Mouse (Mus musculus) cerebral cortex, adult 2 months (tissue): ENCODE measurements around the gene Pax2.

Source experiments
- WGBS: fragments of 180-500 bp; shearing (Covaris S2); methylation state at CpG from one replicate; pipeline ENCODE4 v1.1.7; 2018; 5-methylcytosine and 5-hydroxymethylcytosine counted together

The Pax2 gene

DNA sequence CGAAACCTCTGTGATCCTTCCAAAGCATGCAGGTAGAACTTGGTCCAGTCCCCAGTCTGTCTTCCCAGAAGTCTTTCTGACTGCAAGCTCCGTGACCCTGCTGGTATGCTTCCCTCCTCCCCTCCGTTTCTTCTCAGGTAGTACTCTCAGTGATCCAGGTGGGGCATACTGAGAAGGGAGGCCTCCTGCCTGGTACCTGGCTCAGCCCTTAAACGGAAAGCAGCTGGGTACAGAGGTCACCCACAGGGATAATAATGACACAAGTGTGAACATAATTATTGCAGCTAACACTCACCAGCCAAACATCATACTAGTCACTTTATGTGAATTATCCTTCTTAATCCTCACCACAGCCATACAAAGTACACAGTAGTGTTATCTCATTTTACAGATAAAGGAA lies 28.5 kb downstream of the Pax2 start:
- WGBS = 70% methylated on average over 4 of the region's 4 CpGs

GRCm38 (mm10) chr19:44788488-44788887 lies 32.6 kb downstream of the Pax2 start:
- 92% methylated on average over 8 of the region's 8 CpGs for WGBS

GRCm38 (mm10) chr19:44791981-44792380 lies 36.1 kb downstream of the Pax2 start:
- 64% methylated on average over 4 of the region's 4 CpGs for WGBS

GRCm38 (mm10) chr19:44797110-44798060 lies 41.5 kb downstream of the Pax2 start:
- 47% methylated on average over 21 of the region's 21 CpGs for WGBS

DNA sequence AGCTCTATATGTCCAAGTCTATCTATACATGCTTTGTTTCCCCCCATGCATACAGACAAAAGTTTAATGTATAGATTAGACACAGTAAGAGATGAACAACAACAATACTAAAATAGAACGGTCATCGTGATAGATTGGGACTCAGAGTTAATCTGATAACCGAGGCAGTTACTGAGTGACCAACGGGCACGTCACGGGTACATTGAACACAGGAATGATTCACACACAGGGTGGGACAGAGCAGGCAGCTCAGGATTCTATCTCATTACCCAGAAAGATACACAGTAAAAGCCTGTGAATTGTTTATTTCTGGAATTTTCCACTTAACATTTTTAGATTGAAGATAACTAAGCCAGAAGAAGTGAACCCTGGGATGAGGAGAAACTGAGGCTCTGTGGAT lies 42.9 kb downstream of the Pax2 start:
- 95% methylated on average over 6 of the region's 6 CpGs for WGBS

GRCm38 (mm10) chr19:44799156-44799555 lies 43.3 kb downstream of the Pax2 start:
- 87% methylated on average over 5 of the region's 5 CpGs for WGBS

DNA sequence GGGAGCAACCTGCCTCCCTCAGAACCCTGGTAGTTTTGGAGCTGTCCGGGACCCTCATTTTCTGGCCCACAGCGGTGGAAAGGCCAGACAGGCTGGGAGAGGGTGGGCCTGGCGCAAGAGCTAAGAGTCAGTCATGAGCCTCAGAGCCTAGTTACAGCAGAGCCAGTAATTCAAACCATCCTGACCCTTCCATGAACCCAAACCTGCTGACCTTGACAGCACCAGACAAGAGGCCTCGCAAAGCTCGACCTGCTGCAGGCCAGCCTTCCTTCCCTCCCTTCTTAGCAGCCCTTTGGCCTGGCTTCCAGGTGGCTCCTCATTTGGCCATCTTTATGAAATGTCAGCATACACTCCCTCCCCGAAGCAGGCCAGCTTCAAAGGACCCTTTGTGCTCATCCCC lies 44.5 kb downstream of the Pax2 start:
- 78% methylated on average over 6 of the region's 6 CpGs for WGBS

DNA sequence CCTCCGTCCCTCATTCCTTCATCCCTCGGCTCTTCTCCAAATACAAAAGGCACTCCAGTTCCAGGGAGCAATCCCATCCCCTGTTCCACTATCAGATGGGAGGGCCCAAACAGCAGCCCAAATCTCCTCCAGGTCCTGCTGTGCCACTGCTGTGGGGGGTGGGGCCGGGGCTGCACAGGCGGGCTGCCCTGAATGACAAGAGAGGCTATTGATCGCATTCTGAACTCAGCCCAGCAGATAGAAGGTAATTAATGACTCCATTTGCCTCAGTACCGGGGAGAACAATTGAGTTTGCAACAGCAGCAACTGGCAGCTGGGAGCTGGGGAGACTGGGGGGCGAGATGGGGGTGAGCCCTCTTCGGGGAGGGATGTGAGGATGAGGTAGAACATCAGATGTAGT lies 52.9 kb downstream of the Pax2 start:
- WGBS = 28% methylated on average over 8 of the region's 8 CpGs

- WGBS = 72% methylated on average over 13 of the region's 13 CpGs
These were observed 57.0 kb downstream of the Pax2 start for GRCm38 (mm10) chr19:44812666-44813429.

- WGBS = 88% methylated on average over 3 of the region's 3 CpGs
These were observed 59.3 kb downstream of the Pax2 start for GRCm38 (mm10) chr19:44815111-44815510.

GRCm38 (mm10) chr19:44817403-44818128 lies 61.7 kb downstream of the Pax2 start:
- WGBS = 77% methylated on average over 14 of the region's 14 CpGs

- 85% methylated on average over 6 of the region's 6 CpGs for WGBS
These were observed 62.8 kb downstream of the Pax2 start for GRCm38 (mm10) chr19:44818676-44819075.

DNA sequence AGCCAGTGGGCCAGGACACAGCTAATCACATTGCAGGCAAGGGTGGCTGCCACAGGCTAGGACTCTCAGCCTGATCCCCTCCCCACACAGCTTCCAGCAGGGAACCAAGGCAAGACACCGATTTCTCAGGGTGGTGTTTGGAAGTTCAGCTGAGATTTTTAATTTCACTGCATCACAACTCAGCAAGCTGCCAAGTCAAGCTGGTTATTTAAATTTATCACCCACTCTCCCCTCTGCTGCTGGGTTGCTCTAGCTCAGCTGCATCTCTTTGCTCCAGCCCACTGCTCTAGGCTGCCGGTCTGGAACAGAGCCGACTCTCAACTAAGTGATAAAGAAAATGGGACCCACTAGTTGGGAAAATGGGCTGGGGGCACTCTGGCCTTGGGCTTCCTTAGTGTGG lies 65.7 kb downstream of the Pax2 start:
- 26% methylated on average over 3 of the region's 3 CpGs for WGBS

DNA sequence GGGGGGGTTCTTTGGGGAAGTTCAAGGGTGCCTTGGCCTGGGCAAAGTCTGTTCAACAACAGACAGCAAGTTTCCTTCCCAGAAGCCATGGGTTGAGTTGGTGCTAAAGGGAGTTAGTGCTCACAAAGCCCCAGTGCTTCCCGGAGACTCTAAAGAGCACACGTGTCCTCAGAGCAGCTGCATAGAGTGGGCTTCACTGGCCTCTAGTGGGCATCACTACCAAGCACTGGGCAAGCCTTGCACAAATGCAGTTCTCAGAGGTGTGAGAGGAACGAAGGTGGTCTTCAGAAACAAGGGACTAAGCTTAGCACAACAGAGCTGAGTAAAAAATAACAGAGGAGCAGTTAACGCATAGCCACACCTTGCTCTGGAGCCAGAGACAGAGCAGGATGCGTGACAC lies 66.5 kb downstream of the Pax2 start:
- 72% methylated on average over 5 of the region's 5 CpGs for WGBS

- WGBS = 72% methylated on average over 3 of the region's 3 CpGs
These were observed 67.8 kb downstream of the Pax2 start for GRCm38 (mm10) chr19:44823657-44824056.

- WGBS = 28% methylated on average over 11 of the region's 11 CpGs
These were observed 69.4 kb downstream of the Pax2 start for GRCm38 (mm10) chr19:44825216-44825768.

- 18% methylated on average over 4 of the region's 4 CpGs for WGBS
These were observed 70.0 kb downstream of the Pax2 start for GRCm38 (mm10) chr19:44825819-44826218.

GRCm38 (mm10) chr19:44833391-44833790 lies 77.5 kb downstream of the Pax2 start:
- 41% methylated on average over 1 of the region's 1 CpGs for WGBS

GRCm38 (mm10) chr19:44834218-44835041 lies 78.6 kb downstream of the Pax2 start:
- 36% methylated on average over 11 of the region's 11 CpGs for WGBS

- WGBS = 7% methylated on average over 34 of the region's 34 CpGs
These were observed 79.4 kb downstream of the Pax2 start for GRCm38 (mm10) chr19:44835042-44835930.
